Mouse (Mus musculus) intestine, postnatal 0 days (tissue): ENCODE data around the gene Tmem231. TPM values are rescaled to one million over a fixed set of nuclear protein-coding genes. Genes with fewer than 3 reads are reported as not detected.

ENCODE experiments used
- ATAC-seq: fragments of 200-750 bp; cut with Nextera tagmentation; 2 replicates; pipeline ENCODE4 v1.8.0; 2017; ENCODE audit warnings: mild to moderate bottlenecking, moderate TSS enrichment, moderate library complexity
- H3K27ac ChIP-seq: fragments of 300-500 bp; sonication (generic); 2 replicates; pipeline ENCODE4 v1.5.1; 2014; ENCODE audit warnings: mild to moderate bottlenecking, low read depth, low read length, moderate library complexity
- H3K27me3 ChIP-seq: fragments of 300-500 bp; sonication (generic); replicated peaks from 2 replicates; pipeline ENCODE4 v1.6.1; 2014; ENCODE audit warnings: low read length, mixed read lengths; ENCODE audit not compliant: control insufficient read depth, insufficient read depth
- H3K36me3 ChIP-seq: fragments of 300-500 bp; sonication (generic); 2 replicates; pipeline ENCODE4 v1.6.1; 2014; ENCODE audit warnings: mild to moderate bottlenecking, moderate library complexity; ENCODE audit not compliant: control insufficient read depth, insufficient read depth
- H3K4me1 ChIP-seq: fragments of 300-500 bp; sonication (generic); replicated peaks from 2 replicates; pipeline ENCODE4 v1.6.1; 2014; ENCODE audit warnings: antibody characterized with exemption, low read length, mixed read lengths; ENCODE audit not compliant: control insufficient read depth, insufficient read depth
- H3K4me2 ChIP-seq: fragments of 300-500 bp; sonication (generic); replicated peaks from 2 replicates; pipeline ENCODE4 v1.6.1; 2014; ENCODE audit warnings: low read depth, mild to moderate bottlenecking, moderate library complexity
- H3K4me3 ChIP-seq: fragments of 300-500 bp; sonication (generic); 2 replicates; pipeline ENCODE4 v1.5.1; 2014; ENCODE audit warnings: low read depth, low read length
- H3K9ac ChIP-seq: fragments of 300-500 bp; sonication (generic); 2 replicates; pipeline ENCODE4 v1.6.1; 2014; ENCODE audit warnings: mild to moderate bottlenecking, low read depth, low read length
- H3K9me3 ChIP-seq: fragments of 300-500 bp; sonication (generic); 2 replicates; pipeline ENCODE4 v1.6.1; 2016; ENCODE audit warnings: mixed run types; ENCODE audit not compliant: control insufficient read depth
- CTCF ChIP-seq: sonication (generic); IDR thresholded peaks from 2 replicates; pipeline ENCODE4 v1.5.1; 2016; ENCODE audit warnings: low read depth, mild to moderate bottlenecking, control low read depth, antibody characterized with exemption, moderate library complexity
- WGBS: fragments of 180-500 bp; shearing (Covaris S2); extraction: QIAGEN DNeasy Blood & Tissue Kit; methylation state at CpG from one replicate; pipeline ENCODE4 v1.1.7; 2014; 5-methylcytosine and 5-hydroxymethylcytosine counted together
- polyA plus RNA-seq: library from polyadenylated mRNA; unstranded; fragments of >200 nt; fragmentation: Nextera tagmentation; extraction: Ambion mirVana; gene quantifications from 2 replicates; pipeline ENCODE4 v1.2.1, GENCODE M21; 2015

The Tmem231 gene
- polyA plus RNA-seq, 1 experiment from 2014 or later = 2.2 TPM

- H3K27ac ChIP-seq = no peak overlapping the region
- no peaks in the 10 kb centered on the region for H3K4me1 ChIP-seq
- H3K4me3 ChIP-seq = no peak overlapping the region
- ATAC-seq = no peak
- H3K27me3 ChIP-seq = no peaks in the 10 kb centered on the region
- TF ChIP-seq CTCF = no peak
- no peaks in the 10 kb centered on the region for H3K9me3 ChIP-seq
- WGBS = 77% methylated on average over 10 of the region's 10 CpGs
- H3K4me2 ChIP-seq = no peak overlapping the region
- H3K9ac ChIP-seq = no peak overlapping the region
- H3K36me3 ChIP-seq = no peaks in the 10 kb centered on the region; the same call in 1 of the 2 replicates
Measured at GRCm38 (mm10) chr8:111963091-111963490, 29.4 kb upstream of the Tmem231 start.

GRCm38 (mm10) chr8:111962589-111962988 is 28.9 kb upstream of the Tmem231 start:
- no peak overlapping the region for H3K9ac ChIP-seq

GRCm38 (mm10) chr8:111961330-111961729 is 27.6 kb upstream of the Tmem231 start:
- H3K27me3 ChIP-seq = no peaks in the 10 kb centered on the region
- peaks cover 13% of the 10 kb centered on the region for H3K36me3 ChIP-seq
- H3K4me3 ChIP-seq = no peak overlapping the region
- TF ChIP-seq CTCF = peak; percentile 21; the same call in 1 of the 2 replicates
- H3K27ac ChIP-seq = no peak overlapping the region
- H3K9ac ChIP-seq = no peak overlapping the region
- ATAC-seq = no peak
- 77% methylated on average over 3 of the region's 3 CpGs for WGBS
- no peaks in the 10 kb centered on the region for H3K4me1 ChIP-seq
- H3K4me2 ChIP-seq = no peak overlapping the region
- no peaks in the 10 kb centered on the region for H3K9me3 ChIP-seq

More at GRCm38 (mm10) chr8:111962589-111962988, 28.9 kb upstream of the Tmem231 start:
- Histone ChIP-seq H3K4me1 (no peaks in the 10 kb centered on the region), H3K27me3 (no peaks in the 10 kb centered on the region), H3K27ac (no peak overlapping the region), H3K36me3 (peaks cover 2% of the 10 kb centered on the region), H3K4me3 (no peak overlapping the region), H3K4me2 (no peak overlapping the region), H3K9me3 (no peaks in the 10 kb centered on the region)
- no peak for ATAC-seq
- 69% methylated on average over 1 of the region's 1 CpGs for WGBS
- TF ChIP-seq CTCF = no peak

GRCm38 (mm10) chr8:111960591-111961321 is 27.1 kb upstream of the Tmem231 start:
- Histone ChIP-seq H3K36me3 (peaks cover 13% of the 10 kb centered on the region), H3K9me3 (no peaks in the 10 kb centered on the region), H3K4me2 (no peak overlapping the region), H3K27ac (no peak overlapping the region), H3K4me1 (no peaks in the 10 kb centered on the region), H3K9ac (no peak overlapping the region), H3K4me3 (no peak overlapping the region), H3K27me3 (no peaks in the 10 kb centered on the region)
- WGBS = 69% methylated on average over 15 of the region's 15 CpGs
- TF ChIP-seq CTCF = no peak
- peak; percentile 35; the same call in 1 of the 2 replicates for ATAC-seq

GRCm38 (mm10) chr8:111957231-111957630 is 23.6 kb upstream of the Tmem231 start:
- ATAC-seq = no peak
- H3K4me3 ChIP-seq = no peak overlapping the region
- no peak overlapping the region for H3K9ac ChIP-seq
- 94% methylated on average over 2 of the region's 2 CpGs for WGBS
- no peak overlapping the region for H3K4me2 ChIP-seq
- H3K9me3 ChIP-seq = no peaks in the 10 kb centered on the region
- no peaks in the 10 kb centered on the region for H3K27me3 ChIP-seq
- H3K4me1 ChIP-seq = no peaks in the 10 kb centered on the region
- no peak for TF ChIP-seq CTCF
- H3K27ac ChIP-seq = no peak overlapping the region
- peaks cover 20% of the 10 kb centered on the region for H3K36me3 ChIP-seq

- H3K27me3 ChIP-seq = no peaks in the 10 kb centered on the region
- H3K27ac ChIP-seq = no peak overlapping the region
- no peaks in the 10 kb centered on the region for H3K9me3 ChIP-seq
- no peak overlapping the region for H3K4me3 ChIP-seq
- no peak for TF ChIP-seq CTCF
- H3K4me2 ChIP-seq = no peak overlapping the region
- H3K36me3 ChIP-seq = peaks cover 25% of the 10 kb centered on the region
- WGBS = 97% methylated on average over 5 of the region's 5 CpGs
- H3K9ac ChIP-seq = no peak overlapping the region
- no peaks in the 10 kb centered on the region for H3K4me1 ChIP-seq
- no peak for ATAC-seq
Measured at GRCm38 (mm10) chr8:111955879-111956278, 22.2 kb upstream of the Tmem231 start.
